Mouse (Mus musculus): ENCODE data around the gene Stc2. TPM values are rescaled to one million over a fixed set of nuclear protein-coding genes. Genes with fewer than 3 reads are reported as not detected.

Stc2 gene
- polyA plus RNA-seq, 1 experiment, result not detected

DNA sequence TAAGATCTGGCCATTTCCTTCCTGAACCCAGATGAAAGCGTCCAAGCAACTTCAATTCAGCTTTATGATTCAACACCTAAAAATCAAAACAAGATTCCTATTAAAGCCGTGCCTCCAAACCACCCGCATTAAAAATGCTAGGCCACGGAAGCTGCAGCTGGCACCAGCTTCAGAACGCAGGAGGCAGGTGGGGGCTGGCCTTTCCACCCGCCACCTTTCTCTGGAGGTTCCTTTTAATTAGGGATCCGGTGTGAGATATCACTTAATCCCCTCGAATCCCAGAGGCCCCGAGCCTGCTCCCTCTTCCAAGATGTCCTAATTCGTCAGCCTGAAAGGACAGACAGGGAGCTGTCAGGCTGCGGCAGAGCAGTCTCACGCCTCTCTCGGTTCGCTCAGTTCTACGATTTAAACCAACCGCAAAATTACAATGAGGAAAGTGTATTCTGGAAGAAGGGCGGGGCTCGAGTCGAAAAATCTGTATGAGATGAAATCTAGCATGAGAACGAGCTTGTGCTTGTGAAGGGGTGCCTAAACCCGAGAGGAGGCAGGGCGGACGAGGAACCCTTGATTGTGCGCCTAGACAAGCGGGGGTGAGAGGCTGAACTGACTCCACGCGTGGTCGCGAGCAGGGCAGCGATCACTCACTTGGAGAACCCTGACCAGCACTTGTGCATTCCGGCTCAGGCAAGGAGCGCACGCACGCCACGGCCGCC, 1.5 kb downstream of the Stc2 start:
- Histone ChIP-seq H3K27ac (ENCODE audit: insufficient read depth, low read depth, low read length) (no peak overlapping the region), H3K4me1 (ENCODE audit: control insufficient read depth, insufficient read depth, low read length) (no peaks in the 10 kb centered on the region), H3K4me3 (ENCODE audit: insufficient read depth, low read length) (peak overlapping the region; percentile 21)
- TF ChIP-seq CTCF (IDR thresholded peaks at IDR 0.05; ENCODE audit: low read depth, low read length), result no peak
- no peak for TF ChIP-seq POLR2A (IDR thresholded peaks at IDR 0.05; ENCODE audit: borderline replicate concordance, low read depth, low read length)

DNA sequence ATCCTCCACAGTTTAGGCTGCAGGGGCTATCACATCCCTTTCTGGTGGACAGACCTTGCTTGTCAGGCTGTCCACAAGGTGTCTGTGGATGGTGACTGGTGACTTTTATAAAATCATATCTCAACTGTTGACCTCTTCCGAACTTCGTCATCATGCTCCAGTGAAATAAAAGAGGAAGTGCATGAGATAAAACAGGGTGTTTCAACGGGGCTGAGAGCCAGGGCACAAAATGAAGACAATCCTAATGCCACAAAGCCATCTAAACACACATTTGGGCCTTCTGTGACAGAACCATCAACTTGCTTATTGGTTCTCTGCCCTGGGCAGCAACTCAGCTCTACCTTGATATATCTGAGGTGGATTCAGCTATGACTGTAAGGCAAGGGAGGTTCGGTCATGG, 3.0 kb downstream of the Stc2 start:
- TF ChIP-seq CTCF (IDR thresholded peaks at IDR 0.05; ENCODE audit: low read depth, low read length) (no peak), POLR2A (IDR thresholded peaks at IDR 0.05; ENCODE audit: borderline replicate concordance, low read depth, low read length) (no peak)
- Histone ChIP-seq H3K4me1 (ENCODE audit: control insufficient read depth, insufficient read depth, low read length) (no peaks in the 10 kb centered on the region), H3K4me3 (ENCODE audit: insufficient read depth, low read length) (no peak overlapping the region), H3K27ac (ENCODE audit: insufficient read depth, low read depth, low read length) (no peak overlapping the region)

DNA sequence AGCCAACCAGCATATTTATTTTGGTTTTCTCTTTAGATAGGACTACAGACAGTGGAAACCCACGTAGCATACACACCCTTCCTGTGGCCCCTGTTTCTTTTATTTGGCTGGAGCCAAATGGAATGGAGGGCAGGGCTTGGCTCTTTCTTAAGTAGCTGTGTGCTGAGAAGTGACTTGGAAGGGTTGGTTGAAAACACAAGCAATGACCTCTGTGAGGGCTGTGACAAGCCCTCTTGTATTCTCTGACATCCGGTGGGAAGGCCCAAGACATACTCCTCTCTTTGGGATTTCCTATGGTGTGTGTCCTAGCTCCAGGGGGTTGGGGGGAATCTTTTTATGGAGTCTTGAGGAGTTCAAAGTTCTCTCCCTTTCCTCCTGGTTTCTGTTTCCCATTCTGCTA, 3.5 kb downstream of the Stc2 start:
- TF ChIP-seq CTCF (IDR thresholded peaks at IDR 0.05; ENCODE audit: low read depth, low read length), result no peak
- TF ChIP-seq POLR2A (IDR thresholded peaks at IDR 0.05; ENCODE audit: borderline replicate concordance, low read depth, low read length), result no peak
- no peak overlapping the region for H3K27ac ChIP-seq (ENCODE audit: insufficient read depth, low read depth, low read length)
- H3K4me1 ChIP-seq (ENCODE audit: control insufficient read depth, insufficient read depth, low read length), result no peaks in the 10 kb centered on the region
- no peak overlapping the region for H3K4me3 ChIP-seq (ENCODE audit: insufficient read depth, low read length)

DNA sequence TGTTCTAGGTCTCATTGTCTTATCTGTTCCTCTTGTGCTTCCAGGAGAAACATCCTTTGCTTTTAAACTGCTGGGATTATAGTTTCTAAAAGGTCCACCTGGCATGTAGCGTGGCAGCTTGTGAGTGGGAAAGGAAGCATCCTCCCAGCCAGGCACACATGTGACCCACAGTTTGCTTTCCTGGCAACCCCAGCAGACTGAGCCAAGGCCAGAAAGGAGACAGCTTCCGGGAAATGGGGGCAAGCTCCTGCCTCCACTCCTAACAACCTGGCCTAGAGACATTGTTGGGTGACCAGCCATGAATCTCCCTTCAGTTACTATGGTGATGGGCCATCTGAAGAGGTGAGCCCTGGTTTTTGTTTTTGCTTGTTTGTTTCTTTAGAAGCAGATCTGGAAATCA, 3.9 kb downstream of the Stc2 start:
- H3K27ac ChIP-seq (ENCODE audit: insufficient read depth, low read depth, low read length), result no peak overlapping the region
- no peak overlapping the region for H3K4me3 ChIP-seq (ENCODE audit: insufficient read depth, low read length)
- TF ChIP-seq POLR2A (IDR thresholded peaks at IDR 0.05; ENCODE audit: borderline replicate concordance, low read depth, low read length) (no peak), CTCF (IDR thresholded peaks at IDR 0.05; ENCODE audit: low read depth, low read length) (no peak)
- H3K4me1 ChIP-seq (ENCODE audit: control insufficient read depth, insufficient read depth, low read length), result no peaks in the 10 kb centered on the region

DNA sequence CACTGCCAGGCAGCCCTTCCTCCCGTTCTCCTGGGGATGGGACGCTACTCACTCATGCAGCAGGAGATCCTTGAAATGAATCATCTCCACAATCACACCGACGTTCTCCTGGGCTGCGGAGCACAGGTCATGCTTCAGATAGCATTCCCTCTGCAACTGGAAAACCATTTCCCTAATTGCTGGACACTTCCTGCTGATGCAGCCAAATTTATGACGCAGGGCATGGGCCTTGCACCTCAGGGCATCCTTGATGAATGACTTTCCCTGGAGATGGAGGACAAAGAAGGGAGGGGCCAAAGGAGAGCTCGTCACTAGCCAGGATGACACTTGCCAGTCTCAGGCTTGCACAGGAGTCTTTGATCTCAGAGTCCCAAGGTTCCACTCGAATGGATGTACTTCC, 4.6 kb downstream of the Stc2 start:
- no peak for TF ChIP-seq CTCF (IDR thresholded peaks at IDR 0.05; ENCODE audit: low read depth, low read length)
- TF ChIP-seq POLR2A (IDR thresholded peaks at IDR 0.05; ENCODE audit: borderline replicate concordance, low read depth, low read length), result no peak
- Histone ChIP-seq H3K27ac (ENCODE audit: insufficient read depth, low read depth, low read length) (no peak overlapping the region), H3K4me3 (ENCODE audit: insufficient read depth, low read length) (no peak overlapping the region), H3K4me1 (ENCODE audit: control insufficient read depth, insufficient read depth, low read length) (no peaks in the 10 kb centered on the region)

DNA sequence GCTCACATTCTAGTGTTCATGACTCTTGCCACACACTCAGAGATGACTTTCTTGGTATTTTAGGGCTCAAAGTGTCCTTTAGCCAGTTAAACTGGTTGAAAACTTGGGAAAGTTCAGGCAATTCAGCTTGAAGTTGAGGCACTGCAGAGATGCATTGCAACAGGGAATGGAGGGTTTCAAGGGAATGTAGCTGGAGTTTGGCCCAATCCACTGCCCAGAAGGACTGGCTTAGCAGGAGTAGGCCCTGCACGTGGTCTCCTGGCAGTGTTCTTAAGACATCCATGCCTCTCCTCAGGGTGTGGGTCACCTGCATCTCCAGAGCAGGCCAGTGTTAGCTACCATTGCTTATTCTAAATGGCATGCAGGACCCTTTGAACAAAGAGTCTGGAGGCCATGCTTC, 7.0 kb downstream of the Stc2 start:
- H3K27ac ChIP-seq (ENCODE audit: insufficient read depth, low read depth, low read length), result no peak overlapping the region
- H3K4me3 ChIP-seq (ENCODE audit: insufficient read depth, low read length), result no peak overlapping the region
- TF ChIP-seq CTCF (IDR thresholded peaks at IDR 0.05; ENCODE audit: low read depth, low read length) (no peak), POLR2A (IDR thresholded peaks at IDR 0.05; ENCODE audit: borderline replicate concordance, low read depth, low read length) (no peak)
- H3K4me1 ChIP-seq (ENCODE audit: control insufficient read depth, insufficient read depth, low read length), result no peaks in the 10 kb centered on the region

DNA sequence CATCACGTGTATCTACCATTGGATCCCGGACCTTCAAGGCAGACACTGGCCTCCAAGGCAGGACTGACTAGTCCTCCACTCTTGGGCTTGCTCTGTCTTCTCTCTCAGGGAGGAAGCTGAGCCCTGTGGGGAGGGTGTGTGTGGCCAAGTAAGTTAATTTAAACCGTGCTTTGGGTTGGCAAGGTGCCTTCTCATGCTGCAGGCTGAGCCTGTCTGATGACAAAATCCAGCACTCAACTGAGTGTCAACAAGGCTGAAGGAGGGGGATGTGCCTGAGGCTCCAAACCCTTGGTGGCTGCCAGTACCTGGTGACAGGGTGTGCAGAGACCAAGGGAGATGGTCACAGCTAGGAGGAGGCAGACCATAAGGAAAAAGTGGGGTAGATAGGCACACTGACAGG, 7.5 kb downstream of the Stc2 start:
- no peak for TF ChIP-seq POLR2A (IDR thresholded peaks at IDR 0.05; ENCODE audit: borderline replicate concordance, low read depth, low read length)
- TF ChIP-seq CTCF (IDR thresholded peaks at IDR 0.05; ENCODE audit: low read depth, low read length), result no peak
- H3K4me3 ChIP-seq (ENCODE audit: insufficient read depth, low read length), result no peak overlapping the region
- H3K4me1 ChIP-seq (ENCODE audit: control insufficient read depth, insufficient read depth, low read length), result no peaks in the 10 kb centered on the region
- H3K27ac ChIP-seq (ENCODE audit: insufficient read depth, low read depth, low read length), result no peak overlapping the region

DNA sequence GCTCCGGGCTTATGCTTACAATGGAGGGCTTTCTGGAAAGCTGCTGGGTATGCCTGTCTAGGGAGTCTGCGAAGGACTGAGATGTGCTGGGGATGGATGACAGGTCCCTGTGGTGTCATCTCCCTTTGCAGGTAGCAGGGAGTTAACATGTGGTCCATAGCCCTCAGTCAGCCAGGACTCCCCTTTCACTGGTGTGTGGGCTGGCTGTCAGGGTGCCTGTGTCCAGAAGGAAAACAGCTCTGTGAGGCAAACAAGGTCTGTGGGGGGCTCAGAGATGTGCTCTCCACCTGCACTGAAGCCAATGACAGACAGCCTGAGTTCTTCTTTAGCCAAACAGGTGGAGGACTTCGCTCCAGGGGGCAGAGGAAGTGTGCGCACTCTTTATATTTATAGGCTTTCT, 8.8 kb downstream of the Stc2 start:
- Histone ChIP-seq H3K27ac (ENCODE audit: insufficient read depth, low read depth, low read length) (no peak overlapping the region), H3K4me3 (ENCODE audit: insufficient read depth, low read length) (no peak overlapping the region), H3K4me1 (ENCODE audit: control insufficient read depth, insufficient read depth, low read length) (no peaks in the 10 kb centered on the region)
- TF ChIP-seq CTCF (IDR thresholded peaks at IDR 0.05; ENCODE audit: low read depth, low read length) (no peak), POLR2A (IDR thresholded peaks at IDR 0.05; ENCODE audit: borderline replicate concordance, low read depth, low read length) (no peak)

DNA sequence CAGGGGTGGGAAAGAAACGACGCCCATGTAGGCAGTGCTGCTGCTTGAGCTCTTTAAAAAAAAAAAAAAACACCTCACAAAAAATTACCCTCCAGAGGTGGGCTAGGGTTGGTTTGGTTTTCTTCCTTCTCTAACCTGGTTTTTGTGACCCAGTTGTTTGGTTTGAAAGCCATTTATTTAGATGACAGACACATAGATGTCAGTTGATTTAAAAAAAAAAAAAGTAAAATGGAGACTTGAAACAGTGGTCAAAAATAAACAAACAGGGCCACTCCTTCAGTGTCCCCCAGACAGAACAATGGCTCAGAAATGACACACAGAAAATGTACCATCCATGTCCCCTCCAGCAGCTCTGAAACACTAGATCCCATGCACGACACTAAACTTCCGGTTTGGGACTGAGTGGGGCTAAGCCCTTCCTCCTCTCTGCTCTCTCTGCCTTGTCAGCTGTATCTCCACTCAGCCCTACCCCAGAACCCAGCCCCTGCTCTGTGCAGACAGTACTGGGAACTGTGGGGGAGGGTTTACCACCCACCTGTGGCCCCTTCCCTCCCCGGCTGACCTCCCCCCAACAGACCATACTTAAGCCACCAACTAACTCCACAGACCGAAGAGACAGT, 10.5 kb downstream of the Stc2 start:
- Histone ChIP-seq H3K4me1 (ENCODE audit: control insufficient read depth, insufficient read depth, low read length) (no peaks in the 10 kb centered on the region), H3K27ac (ENCODE audit: insufficient read depth, low read depth, low read length) (no peak overlapping the region), H3K4me3 (ENCODE audit: insufficient read depth, low read length) (no peak overlapping the region)
- TF ChIP-seq POLR2A (IDR thresholded peaks at IDR 0.05; ENCODE audit: borderline replicate concordance, low read depth, low read length), result no peak
- TF ChIP-seq CTCF (IDR thresholded peaks at IDR 0.05; ENCODE audit: low read depth, low read length), result no peak

DNA sequence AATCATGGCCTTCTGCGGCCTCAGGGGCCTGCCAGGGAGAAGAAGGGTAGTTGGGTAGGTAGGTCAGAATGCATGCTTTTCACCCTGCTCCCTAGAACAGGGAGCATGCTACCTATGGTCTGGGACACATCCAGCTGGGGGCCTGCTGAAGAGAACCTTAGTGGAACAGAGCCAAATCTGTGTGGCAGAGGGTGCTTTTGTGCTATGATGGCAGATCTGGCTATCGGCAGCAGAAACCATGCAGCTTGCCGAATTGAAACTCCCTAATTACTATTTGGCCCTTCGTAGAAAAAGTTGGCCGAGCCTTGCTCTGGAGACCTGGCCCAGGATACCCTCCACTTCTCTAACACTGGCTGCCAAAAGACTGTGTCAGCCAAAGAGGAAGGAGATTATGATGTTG, 11.4 kb downstream of the Stc2 start:
- Histone ChIP-seq H3K4me3 (ENCODE audit: insufficient read depth, low read length) (no peak overlapping the region), H3K4me1 (ENCODE audit: control insufficient read depth, insufficient read depth, low read length) (no peaks in the 10 kb centered on the region), H3K27ac (ENCODE audit: insufficient read depth, low read depth, low read length) (no peak overlapping the region)
- TF ChIP-seq CTCF (IDR thresholded peaks at IDR 0.05; ENCODE audit: low read depth, low read length) (no peak), POLR2A (IDR thresholded peaks at IDR 0.05; ENCODE audit: borderline replicate concordance, low read depth, low read length) (no peak)
